Mouse (Mus musculus): ENCODE data around the gene E2f8.

DNA sequence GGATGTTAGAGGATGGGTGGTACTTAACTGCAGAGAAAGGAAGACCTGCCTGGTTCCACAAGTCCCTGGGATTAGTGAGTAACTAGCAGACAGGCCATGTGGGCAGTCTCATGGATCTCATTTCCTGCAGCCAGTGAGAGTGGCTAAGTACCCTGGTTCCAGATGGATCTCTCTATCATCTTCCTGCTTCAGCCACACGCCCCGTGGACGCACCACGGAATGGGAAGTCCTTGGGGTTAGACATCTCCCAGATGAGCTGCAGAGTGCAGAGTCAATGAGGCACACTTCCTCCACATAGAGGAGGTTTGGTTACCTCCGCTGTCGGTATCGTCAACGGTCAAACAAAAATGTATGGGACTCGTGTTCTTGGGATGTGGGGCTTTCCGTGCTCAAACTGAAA, 42.2 kb upstream of the E2f8 start:
- TF ChIP-seq CTCF (conservative IDR thresholded peaks at IDR 0.05; ENCODE audit: low read length) (no peak), NANOG (IDR thresholded peaks at IDR 0.05; ENCODE audit: borderline replicate concordance, low read length) (no peak)
